Mouse (Mus musculus): Measurements from ENCODE around the gene Ick.
"Not testable (repeated sequence)": the region's sequence is repeated elsewhere in the genome, so short reads cannot be mapped to it uniquely, and the experiment has no call there.

- TF ChIP-seq POLR2A (IDR thresholded peaks at IDR 0.05; ENCODE audit: borderline replicate concordance, extremely low read depth, insufficient read depth, insufficient read length, poor library complexity, severe bottlenecking); CTCF (IDR thresholded peaks at IDR 0.05; ENCODE audit: borderline replicate concordance, extremely low read depth, insufficient read depth, insufficient read length): not testable (repeated sequence)
Measured at GRCm38 (mm10) chr9:78182474-78182873, 73.5 kb downstream of the Ick start, which contains the start of gene Gsta4.

Measured in brain, embryonic 14.5 days (tissue).